Mouse (Mus musculus): ENCODE results near the gene Ybx2. TPM values are rescaled to one million over a fixed set of nuclear protein-coding genes. Genes with fewer than 3 reads are reported as not detected.
"Not testable (repeated sequence)": the region's sequence is repeated elsewhere in the genome, so short reads cannot be mapped to it uniquely, and the experiment has no call there.

The Ybx2 gene
- polyA plus RNA-seq, 1 experiment from 2014 or later, result 3.3 TPM

DNA sequence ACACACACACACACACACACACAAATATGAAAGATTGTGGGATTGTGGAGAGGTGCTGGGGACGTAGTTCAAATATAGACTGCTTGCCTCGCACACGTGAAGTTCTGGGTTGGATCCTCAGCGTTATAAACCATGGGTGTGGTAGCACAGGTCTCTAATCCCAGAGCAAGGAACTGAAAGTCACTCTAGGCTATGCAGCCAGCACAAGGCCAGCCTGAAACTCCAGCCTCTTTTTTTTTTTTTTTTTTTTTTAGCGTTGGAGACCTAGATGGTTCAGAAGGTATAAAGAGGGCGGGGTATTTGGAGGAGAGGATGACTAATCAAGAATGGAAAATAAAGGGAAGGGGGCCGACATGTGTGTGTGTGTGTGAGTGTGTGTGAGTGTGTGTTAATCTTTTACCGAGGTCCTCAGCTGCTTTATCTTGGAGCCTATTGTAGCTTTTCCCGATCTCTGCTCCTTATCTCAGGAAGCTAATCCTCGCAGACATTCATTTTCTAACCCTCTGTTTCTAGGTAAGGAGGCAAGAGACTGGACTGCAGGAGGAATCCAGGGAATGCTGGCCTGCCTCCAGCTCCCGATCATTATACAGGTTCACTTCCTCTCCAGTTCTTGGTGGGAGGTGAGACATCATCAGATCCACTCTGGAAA lies 17.8 kb downstream of the Ybx2 start:
- Histone ChIP-seq H3K36me3 (no peaks in the 10 kb centered on the region), H3K4me2 (no peak overlapping the region), H3K27me3 (replicated peaks) (no peaks in the 10 kb centered on the region), H3K9ac (no peak overlapping the region), H3K4me3 (replicated peaks) (no peak overlapping the region), H3K9me3 (no peaks in the 10 kb centered on the region), H3K27ac (0 out of 2 replicates have a peak overlapping the region, but pooled peaks have one; percentile 40), H3K4me1 (peaks cover 4% of the 10 kb centered on the region)
- WGBS, result 31% methylated on average over 11 of the region's 11 CpGs
- no peak for ATAC-seq (ENCODE audit: insufficient read depth, low FRiP score, low read depth)

- not testable (repeated sequence) for H3K36me3 ChIP-seq; H3K4me1 ChIP-seq; H3K27ac ChIP-seq; H3K4me2 ChIP-seq; H3K4me3 ChIP-seq (replicated peaks); H3K9ac ChIP-seq; H3K9me3 ChIP-seq; H3K27me3 ChIP-seq (replicated peaks); ATAC-seq (ENCODE audit: insufficient read depth, low FRiP score, low read depth)
- 78% methylated on average over 4 of the region's 4 CpGs for WGBS
Measured at GRCm38 (mm10) chr11:69955618-69956017, 20.0 kb downstream of the Ybx2 start.

GRCm38 (mm10) chr11:69956218-69956617 lies 20.6 kb downstream of the Ybx2 start:
- Histone ChIP-seq H3K4me1 (no peaks in the 10 kb centered on the region), H3K36me3 (no peaks in the 10 kb centered on the region), H3K9me3 (no peaks in the 10 kb centered on the region), H3K4me2 (no peak overlapping the region), H3K4me3 (replicated peaks) (no peak overlapping the region), H3K9ac (no peak overlapping the region), H3K27me3 (replicated peaks) (no peaks in the 10 kb centered on the region), H3K27ac (no peak overlapping the region)
- WGBS, result 66% methylated on average over 1 of the region's 1 CpGs
- no peak for ATAC-seq (ENCODE audit: insufficient read depth, low FRiP score, low read depth)

DNA sequence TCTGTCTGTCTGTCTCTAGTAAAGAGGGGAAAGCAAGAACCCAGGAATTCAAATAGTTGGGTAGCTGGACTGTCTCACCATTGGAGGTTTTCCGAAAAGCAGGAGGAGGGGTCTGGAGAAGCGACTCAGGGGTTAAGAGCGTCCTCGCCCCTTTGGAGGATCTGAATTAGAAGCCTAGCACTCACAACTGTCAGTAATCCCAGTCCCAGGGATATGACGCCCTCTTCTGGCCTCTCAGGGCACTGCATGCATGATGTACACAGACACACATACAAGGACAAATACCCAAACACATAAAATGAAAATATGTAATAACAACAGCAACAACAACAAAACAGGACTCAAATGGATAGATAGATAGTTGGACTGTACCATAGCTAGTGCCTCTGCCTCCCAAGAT lies 25.0 kb downstream of the Ybx2 start:
- H3K9me3 ChIP-seq, result no peaks in the 10 kb centered on the region
- H3K27ac ChIP-seq, result no peak overlapping the region
- ATAC-seq (ENCODE audit: insufficient read depth, low FRiP score, low read depth), result no peak
- no peaks in the 10 kb centered on the region; the same call in 1 of the 2 replicates for H3K4me1 ChIP-seq
- H3K27me3 ChIP-seq (replicated peaks), result peaks cover 13% of the 10 kb centered on the region
- no peak overlapping the region for H3K9ac ChIP-seq
- WGBS, result 38% methylated on average over 5 of the region's 5 CpGs
- H3K36me3 ChIP-seq, result no peaks in the 10 kb centered on the region
- no peak overlapping the region for H3K4me2 ChIP-seq
- H3K4me3 ChIP-seq (replicated peaks), result no peak overlapping the region

- Histone ChIP-seq H3K4me1 (peaks cover 10% of the 10 kb centered on the region; the same call in 1 of the 2 replicates), H3K4me3 (replicated peaks) (no peak overlapping the region), H3K4me2 (no peak overlapping the region), H3K9ac (no peak overlapping the region), H3K36me3 (no peaks in the 10 kb centered on the region), H3K27ac (0 out of 2 replicates have a peak overlapping the region, but pooled peaks have one; percentile 51), H3K27me3 (replicated peaks) (peaks cover 25% of the 10 kb centered on the region), H3K9me3 (no peaks in the 10 kb centered on the region)
- WGBS, result 22% methylated on average over 5 of the region's 5 CpGs
- ATAC-seq (ENCODE audit: insufficient read depth, low FRiP score, low read depth), result no peak
Measured at GRCm38 (mm10) chr11:69961841-69962240, 26.2 kb downstream of the Ybx2 start.

- Histone ChIP-seq H3K36me3 (peaks cover 3% of the 10 kb centered on the region; the same call in 1 of the 2 replicates), H3K9me3 (no peaks in the 10 kb centered on the region), H3K4me2 (peak within 1 kb of the TSS; percentile 70), H3K4me1 (peaks cover 10% of the 10 kb centered on the region; the same call in 1 of the 2 replicates), H3K9ac (no peak within 1 kb of the TSS; the same call in 1 of the 2 replicates), H3K27ac (peak within 1 kb of the TSS; percentile 91), H3K27me3 (replicated peaks) (peaks cover 30% of the 10 kb centered on the region), H3K4me3 (replicated peaks) (peak within 1 kb of the TSS; percentile 49)
- ATAC-seq (ENCODE audit: insufficient read depth, low FRiP score, low read depth), result no peak
- 11% methylated on average over 24 of the region's 24 CpGs for WGBS
Measured at GRCm38 (mm10) chr11:69964650-69965270, 29.2 kb downstream of the Ybx2 start, which contains the start of gene Cldn7. TSS of gene Cldn7 (plus strand) at chr11:69964779.

DNA sequence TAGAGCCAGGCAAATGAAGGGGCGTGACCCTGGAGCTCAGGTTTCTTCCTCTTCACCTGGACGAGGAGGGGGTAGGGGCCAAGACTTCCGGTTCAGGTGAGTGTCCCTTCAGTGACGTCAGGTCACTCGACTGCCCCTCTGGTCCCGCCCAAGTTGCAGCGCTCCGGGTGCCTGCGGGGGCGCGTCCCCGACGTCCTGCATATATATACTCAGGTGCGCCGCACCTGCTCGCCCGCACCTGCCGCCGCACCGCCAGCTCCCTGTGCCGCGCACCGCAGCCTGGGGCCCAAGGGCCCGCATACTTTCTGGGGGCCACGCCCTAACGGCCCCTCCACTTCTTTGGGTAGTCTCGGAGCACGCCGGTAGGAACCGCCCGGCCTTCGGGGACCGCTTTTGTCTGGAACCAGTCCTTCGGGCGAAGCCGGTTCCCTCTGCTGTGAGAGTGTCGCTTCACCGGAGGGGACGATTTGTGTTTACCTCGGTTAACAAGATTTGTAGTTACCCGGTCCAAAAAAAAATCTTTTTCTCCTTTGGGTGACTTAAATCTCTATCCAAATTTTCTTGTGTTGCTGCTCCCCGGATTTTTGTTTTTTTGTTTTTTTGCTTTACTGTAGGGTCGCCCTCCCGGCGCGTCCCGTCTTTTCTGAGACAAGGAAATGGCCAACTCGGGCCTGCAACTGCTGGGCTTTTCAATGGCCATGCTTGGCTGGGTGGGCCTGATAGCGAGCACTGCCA lies 29.8 kb downstream of the Ybx2 start:
- H3K9ac ChIP-seq, result peak overlapping the region; percentile 49
- peak overlapping the region; percentile 49 for H3K4me3 ChIP-seq (replicated peaks)
- 3% methylated on average over 47 of the region's 49 CpGs for WGBS
- peak; percentile 76 for ATAC-seq (ENCODE audit: insufficient read depth, low FRiP score, low read depth)
- H3K27ac ChIP-seq, result peak overlapping the region; percentile 91
- peaks cover 30% of the 10 kb centered on the region for H3K27me3 ChIP-seq (replicated peaks)
- peaks cover 7% of the 10 kb centered on the region; the same call in 1 of the 2 replicates for H3K36me3 ChIP-seq
- H3K9me3 ChIP-seq, result no peaks in the 10 kb centered on the region
- H3K4me1 ChIP-seq, result peaks cover 10% of the 10 kb centered on the region; the same call in 1 of the 2 replicates
- H3K4me2 ChIP-seq, result peak overlapping the region; percentile 70

- no peaks in the 10 kb centered on the region for H3K9me3 ChIP-seq
- peak overlapping the region; percentile 49 for H3K9ac ChIP-seq
- H3K4me3 ChIP-seq (replicated peaks), result peak overlapping the region; percentile 49
- whole genome bisulfite sequencing, result 2% methylated on average over 59 of the region's 59 CpGs
- H3K36me3 ChIP-seq, result peaks cover 10% of the 10 kb centered on the region; the same call in 1 of the 2 replicates
- ATAC-seq (ENCODE audit: insufficient read depth, low FRiP score, low read depth), result peak; percentile 76
- H3K27ac ChIP-seq, result peak overlapping the region; percentile 91
- peaks cover 30% of the 10 kb centered on the region for H3K27me3 ChIP-seq (replicated peaks)
- H3K4me1 ChIP-seq, result peaks cover 10% of the 10 kb centered on the region; the same call in 1 of the 2 replicates
- peak overlapping the region; percentile 70 for H3K4me2 ChIP-seq
Measured at GRCm38 (mm10) chr11:69966006-69966859, 30.6 kb downstream of the Ybx2 start.

DNA sequence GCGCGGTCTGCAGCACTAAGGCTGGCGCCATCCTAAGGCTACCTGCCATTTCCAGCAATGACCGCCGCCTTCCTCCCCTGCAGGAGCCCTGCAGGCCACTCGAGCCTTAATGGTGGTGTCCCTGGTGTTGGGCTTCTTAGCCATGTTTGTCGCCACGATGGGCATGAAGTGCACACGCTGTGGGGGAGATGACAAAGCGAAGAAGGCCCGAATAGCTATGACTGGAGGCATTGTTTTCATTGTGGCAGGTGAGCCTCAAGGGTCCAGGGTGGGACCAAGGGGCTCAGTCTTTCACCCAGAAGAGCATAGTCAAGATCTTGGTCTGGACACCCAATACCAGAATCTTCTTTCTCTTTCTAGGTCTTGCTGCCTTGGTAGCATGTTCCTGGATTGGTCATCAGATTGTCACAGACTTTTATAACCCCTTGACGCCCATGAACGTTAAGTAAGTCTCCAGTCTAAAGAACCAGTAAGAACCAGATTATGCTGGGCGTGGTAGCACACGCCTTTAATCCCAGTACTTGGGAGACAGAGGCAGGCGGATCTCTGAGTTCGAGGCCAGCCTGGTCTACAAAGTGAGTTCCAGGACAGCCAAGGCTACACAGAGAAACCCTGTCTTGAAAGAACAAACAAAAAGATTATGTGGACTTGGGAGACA lies 31.4 kb downstream of the Ybx2 start:
- peak overlapping the region; percentile 91 for H3K27ac ChIP-seq
- peaks cover 10% of the 10 kb centered on the region; the same call in 1 of the 2 replicates for H3K4me1 ChIP-seq
- H3K9ac ChIP-seq, result 0 out of 2 replicates have a peak overlapping the region, but pooled peaks have one; percentile 49
- WGBS, result 32% methylated on average over 17 of the region's 17 CpGs
- peaks cover 14% of the 10 kb centered on the region for H3K36me3 ChIP-seq
- peak overlapping the region; percentile 49 for H3K4me3 ChIP-seq (replicated peaks)
- H3K27me3 ChIP-seq (replicated peaks), result peaks cover 30% of the 10 kb centered on the region
- peak overlapping the region; percentile 70 for H3K4me2 ChIP-seq
- H3K9me3 ChIP-seq, result no peaks in the 10 kb centered on the region
- no peak for ATAC-seq (ENCODE audit: insufficient read depth, low FRiP score, low read depth)

DNA sequence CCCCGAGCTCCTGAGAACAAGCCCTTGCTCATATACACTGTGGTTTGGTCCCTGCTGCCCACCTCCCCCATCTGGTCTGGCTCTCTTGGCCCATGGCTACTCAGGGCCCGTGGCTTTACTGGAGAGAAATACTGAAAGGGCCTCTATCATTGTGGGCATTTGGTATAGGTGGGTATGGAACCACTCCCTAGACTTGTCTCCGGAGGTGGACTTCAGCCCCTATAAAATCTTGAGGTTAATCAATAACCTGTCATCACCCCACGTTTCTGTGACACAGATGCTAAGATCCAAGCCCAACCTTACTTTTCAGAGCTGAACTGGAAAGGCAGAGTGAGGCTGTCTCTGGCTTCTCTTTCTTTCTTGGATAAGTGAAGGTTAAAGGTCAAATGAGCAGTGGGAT lies 33.2 kb downstream of the Ybx2 start:
- Histone ChIP-seq H3K27ac (no peak overlapping the region), H3K4me3 (replicated peaks) (no peak overlapping the region), H3K4me1 (peaks cover 10% of the 10 kb centered on the region; the same call in 1 of the 2 replicates), H3K36me3 (peaks cover 20% of the 10 kb centered on the region), H3K4me2 (no peak overlapping the region), H3K27me3 (replicated peaks) (peaks cover 30% of the 10 kb centered on the region), H3K9me3 (no peaks in the 10 kb centered on the region), H3K9ac (no peak overlapping the region)
- 68% methylated on average over 4 of the region's 4 CpGs for WGBS
- ATAC-seq (ENCODE audit: insufficient read depth, low FRiP score, low read depth), result no peak
